Mouse (Mus musculus) midbrain, embryonic 16.5 days (tissue): ENCODE results near the gene Clta. TPM values are rescaled to one million over a fixed set of nuclear protein-coding genes. Genes with fewer than 3 reads are reported as not detected.

Experiments
- ATAC-seq: fragments of 200-750 bp; cut with Nextera tagmentation; 2 replicates; pipeline ENCODE4 v1.8.0; 2017; ENCODE audit warnings: moderate TSS enrichment
- H3K27ac ChIP-seq: fragments of 300-500 bp; sonication (generic); 2 replicates; pipeline ENCODE4 v1.5.1; 2014; ENCODE audit warnings: mild to moderate bottlenecking, low read length, mixed read lengths
- H3K27me3 ChIP-seq: fragments of 300-500 bp; sonication (generic); 2 replicates; pipeline ENCODE4 v1.6.1; 2014; ENCODE audit warnings: low read depth, low read length, mixed read lengths; ENCODE audit not compliant: control insufficient read depth, insufficient read depth
- H3K36me3 ChIP-seq: fragments of 300-500 bp; sonication (generic); 2 replicates; pipeline ENCODE4 v1.6.1; 2014; ENCODE audit warnings: mild to moderate bottlenecking, low read length, moderate library complexity, mixed read lengths; ENCODE audit not compliant: control insufficient read depth, insufficient read depth
- H3K4me1 ChIP-seq: fragments of 300-500 bp; sonication (generic); 2 replicates; pipeline ENCODE4 v1.6.1; 2014; ENCODE audit warnings: mild to moderate bottlenecking, low read length, mixed read lengths; ENCODE audit not compliant: control insufficient read depth, insufficient read depth
- H3K4me2 ChIP-seq: fragments of 300-500 bp; sonication (generic); 2 replicates; pipeline ENCODE4 v1.6.1; 2014; ENCODE audit warnings: mild to moderate bottlenecking, low read length, mixed read lengths
- H3K4me3 ChIP-seq: fragments of 300-500 bp; sonication (generic); 2 replicates; pipeline ENCODE4 v1.5.1; 2014; ENCODE audit warnings: low read depth, mild to moderate bottlenecking, low read length, moderate library complexity, mixed read lengths
- H3K9ac ChIP-seq: fragments of 300-500 bp; sonication (generic); 2 replicates; pipeline ENCODE4 v1.6.1; 2014; ENCODE audit warnings: low read depth, low read length, mixed read lengths
- H3K9me3 ChIP-seq: fragments of 300-500 bp; sonication (generic); replicated peaks from 2 replicates; pipeline ENCODE4 v1.6.1; 2014; ENCODE audit warnings: mild to moderate bottlenecking, low read length, mixed read lengths; ENCODE audit not compliant: control insufficient read depth, poor library complexity, severe bottlenecking
- WGBS: fragments of 180-500 bp; shearing (Covaris S2); extraction: QIAGEN DNeasy Blood & Tissue Kit; methylation state at CpG from one replicate; pipeline ENCODE4 v1.1.7; 2014; 5-methylcytosine and 5-hydroxymethylcytosine counted together
- polyA plus RNA-seq: library from polyadenylated mRNA; unstranded; fragments of >200 nt; fragmentation: Nextera tagmentation; extraction: Ambion mirVana; gene quantifications from 2 replicates; pipeline ENCODE4 v1.2.1, GENCODE M21; 2015

The Clta gene
- polyA plus RNA-seq, 1 experiment from 2014 or later: 348 TPM

GRCm38 (mm10) chr4:44049812-44050211, 45.6 kb downstream of the Clta start:
- Histone ChIP-seq H3K4me3 (no peak overlapping the region), H3K9ac (no peak overlapping the region), H3K4me2 (no peak overlapping the region), H3K9me3 (no peaks in the 10 kb centered on the region), H3K27me3 (no peaks in the 10 kb centered on the region), H3K4me1 (no peaks in the 10 kb centered on the region), H3K36me3 (peaks cover 19% of the 10 kb centered on the region), H3K27ac (no peak overlapping the region)
- 91% methylated on average over 5 of the region's 5 CpGs for WGBS
- no peak for ATAC-seq

DNA sequence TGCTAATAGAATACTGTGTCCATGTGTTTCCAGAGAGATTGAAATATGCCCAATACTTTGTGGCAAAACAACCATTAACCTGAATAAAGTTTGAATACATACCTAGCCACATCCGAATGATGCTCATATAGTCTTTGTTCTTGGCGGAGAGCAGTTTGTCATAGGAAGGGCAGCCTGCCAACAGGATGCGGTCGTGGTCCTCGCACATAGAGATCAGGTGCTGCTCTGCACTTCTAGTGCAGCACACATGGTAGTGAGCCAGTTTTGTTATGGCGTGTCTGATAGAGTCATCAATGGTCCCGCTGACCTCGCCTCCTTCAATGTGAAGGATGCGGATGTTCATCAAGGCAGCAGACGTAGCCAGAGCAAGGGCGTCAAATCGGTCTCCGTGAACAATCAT, 55.4 kb downstream of the Clta start:
- Histone ChIP-seq H3K4me2 (no peak overlapping the region), H3K4me1 (no peaks in the 10 kb centered on the region), H3K36me3 (peaks cover 5% of the 10 kb centered on the region), H3K4me3 (no peak overlapping the region), H3K9ac (no peak overlapping the region), H3K27ac (no peak overlapping the region), H3K9me3 (no peaks in the 10 kb centered on the region), H3K27me3 (no peaks in the 10 kb centered on the region)
- no peak for ATAC-seq
- 87% methylated on average over 13 of the region's 13 CpGs for WGBS

DNA sequence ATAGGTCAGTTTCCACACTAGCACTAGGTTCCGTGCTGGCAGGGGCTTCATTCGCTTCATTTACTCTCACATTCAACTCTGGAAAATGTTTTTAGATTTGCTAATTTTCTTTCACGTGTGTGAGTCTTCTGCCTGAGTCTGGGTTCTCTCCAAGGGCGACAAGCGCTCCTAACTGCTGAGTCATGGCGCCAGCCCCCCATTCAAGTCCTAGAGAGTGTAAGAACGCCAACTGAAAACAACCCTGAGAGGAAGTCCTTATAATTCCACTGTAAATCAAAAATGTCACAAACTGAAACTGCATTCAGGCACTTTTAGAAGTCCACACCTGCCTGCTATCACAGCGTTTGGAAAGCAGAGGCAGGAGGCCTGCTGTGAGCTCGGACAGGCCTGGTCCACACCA, 57.8 kb downstream of the Clta start:
- Histone ChIP-seq H3K9me3 (no peaks in the 10 kb centered on the region), H3K4me2 (no peak overlapping the region), H3K27ac (no peak overlapping the region), H3K4me1 (peaks cover 2% of the 10 kb centered on the region; the same call in 1 of the 2 replicates), H3K4me3 (no peak overlapping the region), H3K36me3 (peaks cover 5% of the 10 kb centered on the region), H3K27me3 (no peaks in the 10 kb centered on the region), H3K9ac (no peak overlapping the region)
- ATAC-seq: no peak
- WGBS: 64% methylated on average over 9 of the region's 9 CpGs

DNA sequence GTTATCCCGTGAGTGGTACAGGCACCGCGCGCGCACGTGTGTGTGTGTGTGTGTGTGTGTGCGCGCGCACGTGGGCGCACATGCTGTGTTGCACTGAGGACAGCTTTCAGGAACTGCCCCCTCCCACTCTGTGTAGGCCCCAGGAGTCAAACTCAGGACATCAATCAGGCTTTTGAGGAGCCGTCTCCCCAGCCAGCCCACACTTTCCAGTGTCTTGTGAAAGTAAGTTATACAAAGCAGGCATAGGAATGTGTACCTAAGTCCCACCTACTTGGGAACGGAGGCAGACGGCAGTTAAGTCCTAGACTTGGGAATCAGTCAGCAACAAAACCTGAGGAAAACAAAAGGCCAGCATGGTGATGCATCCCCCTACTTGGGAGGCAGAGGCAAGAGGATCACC, 58.6 kb downstream of the Clta start:
- H3K9me3 ChIP-seq: no peaks in the 10 kb centered on the region
- H3K27ac ChIP-seq: no peak overlapping the region
- H3K36me3 ChIP-seq: peaks cover 5% of the 10 kb centered on the region
- peaks cover 2% of the 10 kb centered on the region; the same call in 1 of the 2 replicates for H3K4me1 ChIP-seq
- no peak overlapping the region for H3K4me3 ChIP-seq
- no peak for ATAC-seq
- H3K9ac ChIP-seq: no peak overlapping the region
- 89% methylated on average over 14 of the region's 14 CpGs for WGBS
- H3K27me3 ChIP-seq: no peaks in the 10 kb centered on the region
- no peak overlapping the region for H3K4me2 ChIP-seq

DNA sequence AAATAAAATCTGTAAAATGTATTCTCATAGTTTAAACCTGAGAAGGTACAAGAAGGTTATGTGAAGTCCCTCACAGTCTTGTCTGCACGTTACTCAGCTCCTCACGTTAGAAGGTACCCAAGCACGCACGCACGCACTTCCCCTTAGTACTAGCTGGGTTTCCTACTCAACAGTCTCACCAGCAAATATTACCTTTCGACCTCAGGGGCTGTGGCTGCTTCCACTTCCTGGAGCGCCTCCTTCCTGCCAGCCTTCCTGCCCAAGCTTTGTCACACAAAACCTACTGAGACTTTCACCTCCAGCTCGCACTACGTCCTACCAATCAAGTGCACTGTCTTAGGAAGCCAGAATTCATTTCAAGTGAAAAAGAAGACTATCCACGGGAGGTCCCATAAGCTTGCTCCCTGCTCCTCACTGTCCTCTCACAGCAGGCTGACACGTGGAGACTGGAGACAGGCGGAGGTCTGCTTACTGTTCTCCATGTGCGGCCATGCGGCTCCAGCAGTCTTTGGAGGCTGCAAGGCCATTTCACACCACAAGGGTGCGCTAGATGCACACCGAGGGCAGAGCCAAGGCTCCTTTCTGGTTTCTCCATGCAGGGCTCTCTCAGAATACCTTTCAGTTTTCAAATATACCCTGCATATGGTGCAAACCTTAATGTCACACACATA, 61.2 kb downstream of the Clta start:
- H3K4me1 ChIP-seq: peaks cover 4% of the 10 kb centered on the region; the same call in 1 of the 2 replicates
- H3K9ac ChIP-seq: 0 out of 2 replicates have a peak overlapping the region, but pooled peaks have one; percentile 32

GRCm38 (mm10) chr4:44066891-44067290, 62.6 kb downstream of the Clta start:
- H3K4me1 ChIP-seq: peaks cover 16% of the 10 kb centered on the region
- no peak overlapping the region for H3K27ac ChIP-seq
- peaks cover 2% of the 10 kb centered on the region; the same call in 1 of the 2 replicates for H3K36me3 ChIP-seq
- no peaks in the 10 kb centered on the region for H3K27me3 ChIP-seq
- 89% methylated on average over 6 of the region's 6 CpGs for WGBS
- H3K9me3 ChIP-seq: no peaks in the 10 kb centered on the region
- no peak overlapping the region for H3K4me3 ChIP-seq
- ATAC-seq: no peak
- H3K4me2 ChIP-seq: no peak overlapping the region
- no peak overlapping the region for H3K9ac ChIP-seq

More for the DNA sequence above, 61.2 kb downstream of the Clta start:
- 36% methylated on average over 16 of the region's 16 CpGs for WGBS
- Histone ChIP-seq H3K27ac (no peak overlapping the region), H3K36me3 (peaks cover 2% of the 10 kb centered on the region; the same call in 1 of the 2 replicates), H3K9me3 (no peaks in the 10 kb centered on the region), H3K4me3 (no peak overlapping the region), H3K27me3 (no peaks in the 10 kb centered on the region), H3K4me2 (no peak overlapping the region)
- peak; percentile 51; the same call in 1 of the 2 replicates for ATAC-seq

GRCm38 (mm10) chr4:44068736-44069135, 64.5 kb downstream of the Clta start:
- ATAC-seq: no peak
- WGBS: 21% methylated on average over 9 of the region's 9 CpGs
- Histone ChIP-seq H3K4me2 (no peak overlapping the region), H3K27me3 (no peaks in the 10 kb centered on the region), H3K9ac (no peak overlapping the region), H3K4me3 (no peak overlapping the region), H3K9me3 (no peaks in the 10 kb centered on the region), H3K4me1 (peaks cover 21% of the 10 kb centered on the region), H3K27ac (no peak overlapping the region), H3K36me3 (no peaks in the 10 kb centered on the region)

- Histone ChIP-seq H3K36me3 (no peaks in the 10 kb centered on the region), H3K27me3 (no peaks in the 10 kb centered on the region), H3K4me1 (peaks cover 21% of the 10 kb centered on the region), H3K4me3 (no peak overlapping the region), H3K27ac (no peak overlapping the region), H3K9ac (no peak overlapping the region), H3K4me2 (no peak overlapping the region), H3K9me3 (no peaks in the 10 kb centered on the region)
- ATAC-seq: no peak
- 97% methylated on average over 4 of the region's 4 CpGs for WGBS
These were observed 65.2 kb downstream of the Clta start for GRCm38 (mm10) chr4:44069411-44069810.

DNA sequence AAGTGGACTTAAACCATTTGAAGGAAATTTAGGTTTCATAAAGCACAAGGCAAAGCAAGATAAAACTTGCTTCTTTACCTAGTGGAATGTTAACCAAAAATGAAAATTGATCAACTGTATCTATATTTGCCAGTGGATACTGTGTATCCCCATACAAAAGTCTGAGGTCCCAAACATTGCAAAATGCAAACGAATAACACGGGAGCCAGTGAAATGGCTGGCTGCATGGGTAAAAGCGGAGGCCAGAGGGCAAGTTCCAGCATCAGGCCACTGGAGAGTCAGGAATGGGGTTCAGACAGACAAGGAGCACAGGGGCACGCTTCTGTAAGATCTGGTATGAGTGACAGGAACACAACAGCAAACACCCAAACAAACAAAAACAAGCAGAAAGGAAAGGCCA, 66.4 kb downstream of the Clta start:
- ATAC-seq: no peak
- 79% methylated on average over 4 of the region's 4 CpGs for whole genome bisulfite sequencing
- H3K9me3 ChIP-seq: no peaks in the 10 kb centered on the region
- H3K36me3 ChIP-seq: no peaks in the 10 kb centered on the region
- no peaks in the 10 kb centered on the region for H3K27me3 ChIP-seq
- H3K4me1 ChIP-seq: peaks cover 19% of the 10 kb centered on the region
- no peak overlapping the region for H3K27ac ChIP-seq
- H3K4me3 ChIP-seq: no peak overlapping the region
- H3K9ac ChIP-seq: no peak overlapping the region; the same call in 1 of the 2 replicates
- H3K4me2 ChIP-seq: peak overlapping the region; percentile 58
